9 mouse cellular contexts compared by ENCODE assay signal in genomic region chr14:48119012-48119647, GRCm38 (mm10). TPM values are rescaled to one million over a fixed set of nuclear protein-coding genes. Genes with fewer than 3 reads are reported as not detected.
DNase-seq lines count a peak whose midpoint lies in the region; ATAC-seq lines count a peak whose summit lies in the region.
"Had no signal": no experiment of that assay in that cellular context is flagged by ENCODE, and none has a peak within 500 bp of the region (broad histone marks: within the 10 kb centered on the region; RNA-seq: fewer than 3 reads in every experiment).

No protein-coding gene starts in this region.

- peak overlapping the region; percentile 85 for H3K4me2 ChIP-seq in kidney, embryonic 15.5 days
- no peak overlapping the region for H3K4me2 ChIP-seq in hindbrain, embryonic 11.5 days (replicated peaks; ENCODE audit: low read depth, low read length)
- H3K4me2 ChIP-seq in midbrain, embryonic 15.5 days, result peak overlapping the region; percentile 94

- whole genome bisulfite sequencing in kidney, embryonic 15.5 days, result 11% methylated on average over 9 of the region's 9 CpGs
- WGBS in hindbrain, embryonic 11.5 days, result 9% methylated on average over 9 of the region's 9 CpGs
- 5% methylated on average over 9 of the region's 9 CpGs for WGBS in midbrain, embryonic 15.5 days

- H3K27me3 ChIP-seq in kidney, embryonic 15.5 days, result peaks cover 11% of the 10 kb centered on the region; the same call in 1 of the 2 replicates
- no peaks in the 10 kb centered on the region for H3K27me3 ChIP-seq in hindbrain, embryonic 11.5 days (ENCODE audit: control insufficient read depth, insufficient read depth, low read length)
- 0 out of 2 replicates have a peak, but pooled peaks cover 2% of the 10 kb centered on the region for H3K27me3 ChIP-seq in midbrain, embryonic 15.5 days (replicated peaks)

- no peaks in the 10 kb centered on the region for H3K36me3 ChIP-seq in kidney, embryonic 15.5 days
- no peaks in the 10 kb centered on the region for H3K36me3 ChIP-seq in hindbrain, embryonic 11.5 days (ENCODE audit: control insufficient read depth, insufficient read depth, low read length)
- H3K36me3 ChIP-seq in midbrain, embryonic 15.5 days (replicated peaks), result no peaks in the 10 kb centered on the region

- no peak overlapping the region for H3K9ac ChIP-seq in kidney, embryonic 15.5 days
- no peak overlapping the region for H3K9ac ChIP-seq in hindbrain, embryonic 11.5 days (ENCODE audit: low read depth, low read length)
- H3K9ac ChIP-seq in midbrain, embryonic 15.5 days, result no peak overlapping the region

- no peak overlapping the region for H3K27ac ChIP-seq in kidney, embryonic 15.5 days
- H3K27ac ChIP-seq in hindbrain, embryonic 11.5 days (ENCODE audit: low read depth, low read length), result no peak overlapping the region
- peak overlapping the region; percentile 6; the same call in 1 of the 2 replicates for H3K27ac ChIP-seq in midbrain, embryonic 15.5 days
- H3K27ac ChIP-seq: macrophage had no signal

- ATAC-seq in kidney, embryonic 15.5 days (replicated peaks; ENCODE audit: low FRiP score), result no peak
- 0 out of 2 replicates have a peak, but pooled peaks have one; percentile 16 for ATAC-seq in hindbrain, embryonic 11.5 days (ENCODE audit: low FRiP score)
- ATAC-seq in midbrain, embryonic 15.5 days (replicated peaks), result 0 out of 2 replicates have a peak, but pooled peaks have one; percentile 10
- no peak for ATAC-seq in megakaryocyte progenitor cell, adult 5-6 weeks (replicated peaks; ENCODE audit: poor library complexity)

- no peak overlapping the region for H3K4me3 ChIP-seq in kidney, embryonic 15.5 days (replicated peaks)
- H3K4me3 ChIP-seq in hindbrain, embryonic 11.5 days (ENCODE audit: low read depth, low read length), result no peak overlapping the region
- peak overlapping the region; percentile 87; the same call in 1 of the 2 replicates for H3K4me3 ChIP-seq in midbrain, embryonic 15.5 days

- peaks cover 33% of the 10 kb centered on the region for H3K4me1 ChIP-seq in kidney, embryonic 15.5 days
- H3K4me1 ChIP-seq in hindbrain, embryonic 11.5 days (replicated peaks; ENCODE audit: control insufficient read depth, insufficient read depth, low read length), result peaks cover 8% of the 10 kb centered on the region; the same call in 1 of the 2 replicates
- peaks cover 40% of the 10 kb centered on the region for H3K4me1 ChIP-seq in midbrain, embryonic 15.5 days

- DNase-seq in kidney, postnatal 10 days, result no peak
- peak; percentile 71 to 76 for DNase-seq in cerebellum, postnatal 14 days
- no peak for DNase-seq in hindbrain, embryonic 11.5 days (ENCODE audit: low spot score)
- no peak for DNase-seq in thymus, postnatal 36 days
- DNase-seq in right cerebral cortex, postnatal 25 days, result no peak

- H3K9me3 ChIP-seq in kidney, embryonic 15.5 days (replicated peaks), result no peaks in the 10 kb centered on the region
- H3K9me3 ChIP-seq in hindbrain, embryonic 11.5 days (ENCODE audit: control insufficient read depth, low read length), result no peaks in the 10 kb centered on the region
- no peaks in the 10 kb centered on the region for H3K9me3 ChIP-seq in midbrain, embryonic 15.5 days

RNA-seq across cellular contexts. Expression of gene Peli2, which starts 1.5 kb away (rescaled TPM):
- 7.1 and 8.2 TPM in 2 replicates for polyA plus RNA-seq in kidney, embryonic 15.5 days (2015; fragmentation: Nextera tagmentation; extraction: Ambion mirVana)
- 17.3 and 17.6 TPM in 2 replicates for polyA plus RNA-seq in hindbrain, embryonic 11.5 days (2014; fragmentation: Nextera tagmentation; extraction: Ambion mirVana)
- polyA plus RNA-seq in midbrain, embryonic 15.5 days (2015; fragmentation: Nextera tagmentation; extraction: Ambion mirVana), result 6.9 and 8.5 TPM in 2 replicates
- total RNA-seq in megakaryocyte progenitor cell, adult 5-6 weeks (2015), result 9.0 and 10.3 TPM in 2 replicates
- total RNA-seq in megakaryocyte progenitor cell, adult 5-6 weeks (2017), result 4.7 and 6.6 TPM in 2 replicates

Comparison
In these comparisons a context has a peak if more than half of its experiments do, and no peak if none do; other contexts are left out.
1. ATAC-seq: peak in hindbrain, embryonic 11.5 days (single experiment) and midbrain, embryonic 15.5 days (single experiment); none in kidney, embryonic 15.5 days (single experiment) and megakaryocyte progenitor cell, adult 5-6 weeks (single experiment).
2. DNase-seq: peak in cerebellum, postnatal 14 days (2 of 2); none in kidney, postnatal 10 days (single experiment), hindbrain, embryonic 11.5 days (single experiment), thymus, postnatal 36 days (0 of 2) and right cerebral cortex, postnatal 25 days (single experiment).